Mouse (Mus musculus) embryonic facial prominence, embryonic 11.5 days (tissue): ENCODE results near the gene Speer4d. TPM values are rescaled to one million over a fixed set of nuclear protein-coding genes. Genes with fewer than 3 reads are reported as not detected.
"Not testable (repeated sequence)": the region's sequence is repeated elsewhere in the genome, so short reads cannot be mapped to it uniquely, and the experiment has no call there.

ENCODE experiments used
- ATAC-seq: fragments of 200-750 bp; cut with Nextera tagmentation; replicated peaks from 2 replicates; pipeline ENCODE4 v1.8.0; 2017; ENCODE audit warnings: low read depth; ENCODE audit not compliant: insufficient number of reproducible peaks, low FRiP score, low TSS enrichment
- DNase-seq: peaks from one replicate; pipeline ENCODE4 v3.0.0-alpha.2; 2015; ENCODE audit warnings: low spot score
- H3K27ac ChIP-seq: fragments of 300-500 bp; sonication (generic); replicated peaks from 2 replicates; pipeline ENCODE4 v1.5.1; 2014; ENCODE audit warnings: mild to moderate bottlenecking, low read depth, low read length, control low read depth
- H3K27me3 ChIP-seq: fragments of 300-500 bp; sonication (generic); 2 replicates; pipeline ENCODE4 v1.6.1; 2014; ENCODE audit warnings: mild to moderate bottlenecking, low read length, moderate library complexity, mixed read lengths; ENCODE audit not compliant: control insufficient read depth, insufficient read depth
- H3K36me3 ChIP-seq: fragments of 300-500 bp; sonication (generic); replicated peaks from 2 replicates; pipeline ENCODE4 v1.6.1; 2014; ENCODE audit warnings: low read depth, mild to moderate bottlenecking, low read length, moderate library complexity, mixed read lengths; ENCODE audit not compliant: control insufficient read depth, insufficient read depth
- H3K4me1 ChIP-seq: fragments of 300-500 bp; sonication (generic); 2 replicates; pipeline ENCODE4 v1.6.1; 2014; ENCODE audit warnings: low read length, mixed read lengths; ENCODE audit not compliant: control insufficient read depth, insufficient read depth
- H3K4me2 ChIP-seq: fragments of 300-500 bp; sonication (generic); 2 replicates; pipeline ENCODE4 v1.6.1; 2014; ENCODE audit warnings: low read depth, mild to moderate bottlenecking, control low read depth, low read length, moderate library complexity
- H3K4me3 ChIP-seq: fragments of 300-500 bp; sonication (generic); 2 replicates; pipeline ENCODE4 v1.5.1; 2014; ENCODE audit warnings: low read depth, low read length, control low read depth
- H3K9ac ChIP-seq: fragments of 300-500 bp; sonication (generic); replicated peaks from 2 replicates; pipeline ENCODE4 v1.6.1; 2014; ENCODE audit warnings: mild to moderate bottlenecking, control low read depth, low read length
- H3K9me3 ChIP-seq: fragments of 300-500 bp; sonication (generic); replicated peaks from 2 replicates; pipeline ENCODE4 v1.6.1; 2016; ENCODE audit warnings: mild to moderate bottlenecking, low read length, inconsistent platforms, mixed read lengths; ENCODE audit not compliant: control insufficient read depth
- WGBS: fragments of 180-500 bp; shearing (Covaris S2); extraction: QIAGEN DNeasy Blood & Tissue Kit; methylation state at CpG from one replicate; pipeline ENCODE4 v1.1.7; 2014; 5-methylcytosine and 5-hydroxymethylcytosine counted together
- polyA plus RNA-seq: library from polyadenylated mRNA; unstranded; fragments of >200 nt; fragmentation: Nextera tagmentation; extraction: Ambion mirVana; gene quantifications from 2 replicates; pipeline ENCODE4 v1.2.1, GENCODE M21; 2014

Speer4d gene
- polyA plus RNA-seq: not detected in 2 replicates

DNA sequence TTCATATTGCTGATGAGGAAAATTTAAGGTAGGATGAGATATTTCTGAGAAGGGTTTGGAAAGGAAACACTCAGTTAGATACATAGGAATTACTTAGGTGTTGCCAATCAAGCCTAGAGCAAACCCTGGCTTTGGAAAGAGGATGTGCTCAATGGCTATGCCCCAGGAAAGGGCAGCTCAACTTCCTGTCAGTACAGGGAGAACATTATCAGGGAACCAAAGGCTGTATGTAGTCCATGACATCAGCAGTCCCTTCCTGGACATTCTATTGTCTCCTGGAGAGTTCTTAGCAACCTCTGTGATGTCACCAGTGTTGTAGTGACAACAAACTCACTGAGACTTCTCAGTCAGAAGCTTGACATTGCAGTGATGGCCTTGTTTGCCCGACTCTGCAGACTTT is at the start of gene Speer4d:
Gene Speer4d (plus strand): TSS at position 301 of the 400 bp plus-strand sequence.
- H3K9ac ChIP-seq, H3K4me2 ChIP-seq, H3K9me3 ChIP-seq, DNase-seq, H3K4me3 ChIP-seq, H3K27ac ChIP-seq, ATAC-seq, H3K27me3 ChIP-seq, H3K36me3 ChIP-seq, H3K4me1 ChIP-seq: not testable (repeated sequence)
- WGBS: 70% methylated on average over 1 of the region's 1 CpGs

- not testable (repeated sequence) for H3K9ac ChIP-seq, H3K4me3 ChIP-seq, H3K27ac ChIP-seq, ATAC-seq, H3K4me1 ChIP-seq, H3K4me2 ChIP-seq, DNase-seq, H3K9me3 ChIP-seq, H3K27me3 ChIP-seq, H3K36me3 ChIP-seq
Observed at GRCm38 (mm10) chr5:15573735-15574134, 45.1 kb upstream of the Speer4d start.

- not testable (repeated sequence) for H3K4me1 ChIP-seq, ATAC-seq, H3K9ac ChIP-seq, H3K4me3 ChIP-seq, H3K36me3 ChIP-seq, H3K9me3 ChIP-seq, H3K27ac ChIP-seq, H3K27me3 ChIP-seq, H3K4me2 ChIP-seq, DNase-seq
- no CpG with 5 or more reads among the region's 1 CpGs for WGBS
Observed at GRCm38 (mm10) chr5:15577033-15577432, 41.8 kb upstream of the Speer4d start, which contains the start of gene Gm21083. Gene Gm21083, plus strand, starts transcription at chr5:15577333.

GRCm38 (mm10) chr5:15586351-15586750 is 32.5 kb upstream of the Speer4d start:
- not testable (repeated sequence) for DNase-seq, ATAC-seq, H3K27ac ChIP-seq, H3K36me3 ChIP-seq, H3K9me3 ChIP-seq, H3K4me3 ChIP-seq, H3K9ac ChIP-seq, H3K27me3 ChIP-seq, H3K4me1 ChIP-seq, H3K4me2 ChIP-seq

DNA sequence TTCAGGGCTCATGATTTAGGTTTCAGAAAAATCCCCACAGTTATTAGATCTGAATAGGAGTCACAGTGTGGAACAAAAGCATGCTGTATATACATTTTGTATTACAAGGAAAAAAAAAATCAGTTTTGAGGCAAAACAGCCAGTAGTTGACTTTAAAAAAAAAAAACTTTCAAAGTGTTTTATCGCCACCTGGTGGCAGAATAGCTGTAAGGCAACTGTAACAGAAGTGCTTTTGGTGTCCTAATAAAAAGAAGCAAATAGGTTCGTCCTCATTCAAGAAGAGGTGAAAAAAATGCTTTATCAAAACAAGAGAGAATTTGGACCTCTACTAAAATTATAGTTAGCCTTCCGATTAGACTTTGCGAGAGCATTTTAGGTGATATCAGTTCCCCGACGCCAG is 30.6 kb upstream of the Speer4d start:
- H3K9me3 ChIP-seq, ATAC-seq, H3K4me3 ChIP-seq, H3K36me3 ChIP-seq, H3K4me1 ChIP-seq, H3K9ac ChIP-seq, H3K27me3 ChIP-seq, H3K27ac ChIP-seq, H3K4me2 ChIP-seq: not testable (repeated sequence)
- DNase-seq: peak; percentile 69
- WGBS: 37% methylated on average over 6 of the region's 6 CpGs

DNA sequence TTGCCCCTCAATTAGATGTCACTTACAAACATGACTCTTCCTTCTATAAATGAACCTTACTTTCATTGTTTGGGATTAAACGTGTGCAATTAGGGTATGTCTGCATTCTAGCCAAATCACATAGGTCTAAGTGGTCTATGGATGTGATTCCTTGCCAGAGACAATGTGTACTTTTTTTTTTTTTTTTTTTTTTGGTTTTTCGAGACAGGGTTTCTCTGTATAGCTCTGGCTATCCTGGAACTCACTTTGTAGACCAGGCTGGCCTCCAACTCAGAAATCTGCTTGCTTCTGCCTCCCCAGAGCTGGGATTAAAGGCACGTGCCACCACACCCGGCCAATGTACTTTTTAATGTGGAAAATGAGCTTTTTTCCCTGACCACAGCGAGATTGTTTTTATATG is 28.2 kb upstream of the Speer4d start:
- H3K27me3 ChIP-seq, H3K9me3 ChIP-seq, H3K9ac ChIP-seq, H3K27ac ChIP-seq, H3K36me3 ChIP-seq, H3K4me1 ChIP-seq, DNase-seq, H3K4me2 ChIP-seq, ATAC-seq, H3K4me3 ChIP-seq: not testable (repeated sequence)
- WGBS: 56% methylated on average over 5 of the region's 5 CpGs

DNA sequence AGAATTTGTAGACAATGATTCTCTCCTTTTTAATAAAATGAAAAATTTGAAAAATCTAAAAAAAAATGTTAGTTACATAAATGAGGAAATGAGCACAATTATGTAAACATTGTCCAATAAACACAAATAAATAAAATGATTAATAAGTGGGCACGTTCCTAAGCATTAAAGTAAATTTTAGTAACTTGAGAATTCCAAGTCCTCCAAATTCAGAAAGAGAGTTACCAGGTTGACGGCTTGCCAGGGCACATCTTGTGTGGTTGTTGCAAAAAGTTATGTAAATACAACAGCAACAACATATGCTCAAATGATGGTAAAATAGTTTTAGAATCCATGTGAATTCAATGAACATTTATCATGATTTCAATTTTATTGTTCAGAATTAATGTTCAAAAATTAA is 27.3 kb upstream of the Speer4d start:
- not testable (repeated sequence) for H3K27ac ChIP-seq, DNase-seq, H3K4me3 ChIP-seq, H3K27me3 ChIP-seq, ATAC-seq, H3K36me3 ChIP-seq, H3K9me3 ChIP-seq, H3K9ac ChIP-seq, H3K4me1 ChIP-seq, H3K4me2 ChIP-seq
- 71% methylated on average over 2 of the region's 2 CpGs for WGBS

- not testable (repeated sequence) for H3K36me3 ChIP-seq, H3K9me3 ChIP-seq, ATAC-seq, H3K27me3 ChIP-seq, H3K4me3 ChIP-seq, H3K27ac ChIP-seq, H3K4me1 ChIP-seq, H3K4me2 ChIP-seq, DNase-seq, H3K9ac ChIP-seq
Observed at GRCm38 (mm10) chr5:15598831-15599230, 20.0 kb upstream of the Speer4d start.
